Mouse (Mus musculus): ENCODE measurements around the gene Nkapd1. TPM values are rescaled to one million over a fixed set of nuclear protein-coding genes. Genes with fewer than 3 reads are reported as not detected.
"Not testable (repeated sequence)": the region's sequence is repeated elsewhere in the genome, so short reads cannot be mapped to it uniquely, and the experiment has no call there.

Gene Nkapd1
- total RNA-seq (2021): 10 to 100 TPM; 13.0 to 16.5 TPM

DNA sequence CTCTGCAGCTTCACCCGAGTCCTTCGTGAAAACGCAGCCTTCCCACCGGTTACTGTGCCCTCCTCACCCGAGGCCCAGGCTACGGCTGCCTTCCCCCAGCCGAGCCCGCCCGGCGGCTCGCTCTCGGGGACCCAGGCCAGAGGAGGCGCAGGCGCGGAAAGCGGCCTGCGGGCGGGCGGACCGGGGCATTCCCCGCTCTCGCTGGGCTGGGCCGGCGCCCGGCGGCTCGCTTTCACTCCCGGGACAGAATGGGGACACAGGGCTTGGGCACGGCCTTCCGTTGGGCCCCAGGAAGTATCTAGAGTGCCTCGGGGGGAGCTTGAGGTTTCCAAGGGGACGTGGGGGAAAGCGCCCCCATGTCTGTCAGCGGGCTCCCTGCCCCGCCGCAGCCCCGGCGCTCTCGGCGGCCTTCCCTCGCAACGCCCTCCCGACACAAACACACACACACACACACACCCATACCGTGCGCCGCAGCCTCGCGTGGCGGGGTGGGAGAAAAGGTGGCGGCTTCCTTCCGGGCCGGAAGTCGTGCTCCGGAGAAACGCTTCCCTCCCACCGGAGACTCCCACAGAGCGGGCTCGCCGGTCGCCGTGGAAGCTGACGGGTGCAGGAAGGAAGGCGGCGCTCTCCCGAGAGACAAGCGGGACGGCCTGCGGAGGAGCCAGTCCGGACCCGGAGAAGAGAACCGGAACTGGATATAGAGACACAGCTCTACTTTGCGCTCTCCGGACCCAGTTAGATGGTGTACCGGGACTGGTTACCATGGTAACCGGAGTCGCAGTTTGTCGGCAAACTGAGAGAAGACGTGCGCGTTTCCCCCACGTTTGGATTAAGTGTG is at the start of gene Nkapd1, which contains the start of gene Pih1d2:
TSS of gene Nkapd1 (minus strand) at position 699 of the 838 bp plus-strand sequence.
TSS of gene Pih1d2 (plus strand) at position 556 of the 838 bp plus-strand sequence.
- intact Hi-C loops (cut with DNase I): loop anchor here (2.0 to 5.0 kb wide), 4 partner anchors 14 to 460 kb away; partner anchors contain the start of genes Dlat, Fdxacb1, Layn and Sdhd

DNA sequence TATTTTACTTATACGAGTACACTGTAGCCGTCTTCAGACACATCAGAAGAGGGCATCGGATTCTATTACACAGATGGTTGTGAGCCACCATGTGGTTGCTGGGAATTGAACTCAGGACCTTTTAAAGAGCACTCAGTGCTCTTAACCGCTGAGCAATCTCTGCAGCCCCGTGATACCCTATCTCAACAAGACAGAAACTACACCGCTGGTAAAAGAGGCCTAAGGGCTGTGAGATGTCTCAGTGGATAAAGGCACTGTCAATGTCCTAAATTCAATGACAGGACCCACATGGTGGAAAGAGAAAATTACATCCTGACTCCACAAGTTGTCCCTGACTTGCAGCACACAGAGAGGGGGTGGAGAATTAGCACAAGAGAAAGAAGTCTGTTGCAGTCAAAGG is 49.2 kb upstream of the Nkapd1 start:
- no peak for DNase-seq
- intact Hi-C loops (cut with DNase I): loop anchor here (10.0 kb wide), 1 partner anchor 222 kb away; no protein-coding TSS in a partner anchor

More for the DNA sequence above, at the start of gene Nkapd1, which contains the start of gene Pih1d2:
- peak; percentile 89 to 91 for DNase-seq

DNA sequence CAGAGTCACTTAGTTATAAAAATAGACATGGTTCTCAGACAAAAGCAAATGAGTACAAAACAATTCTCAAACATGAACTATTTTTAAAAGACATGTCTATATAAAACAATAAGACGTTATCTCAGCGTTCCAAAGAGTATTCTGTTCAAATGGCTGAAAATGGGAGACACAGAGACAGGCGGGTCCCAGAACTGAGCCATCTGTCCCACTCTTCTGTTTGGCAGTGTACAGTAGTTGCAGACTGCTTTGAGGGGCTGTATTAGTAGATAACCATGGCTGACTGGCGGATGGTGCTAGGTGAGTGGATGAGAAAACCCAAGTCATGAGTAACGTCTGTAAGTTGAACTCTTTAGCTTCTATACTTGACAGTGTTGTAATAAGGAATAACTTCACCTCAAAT is 47.6 kb upstream of the Nkapd1 start:
- intact Hi-C loops (cut with DNase I): loop anchor here (10.0 kb wide), 1 partner anchor 220 kb away; no protein-coding TSS in a partner anchor
- no peak for DNase-seq

GRCm38 (mm10) chr9:50660431-50660830 is 43.2 kb upstream of the Nkapd1 start:
- intact Hi-C loops (cut with DNase I): loop anchor here (10.0 kb wide), 1 partner anchor 216 kb away; no protein-coding TSS in a partner anchor
- DNase-seq: peak; percentile 12 to 25

DNA sequence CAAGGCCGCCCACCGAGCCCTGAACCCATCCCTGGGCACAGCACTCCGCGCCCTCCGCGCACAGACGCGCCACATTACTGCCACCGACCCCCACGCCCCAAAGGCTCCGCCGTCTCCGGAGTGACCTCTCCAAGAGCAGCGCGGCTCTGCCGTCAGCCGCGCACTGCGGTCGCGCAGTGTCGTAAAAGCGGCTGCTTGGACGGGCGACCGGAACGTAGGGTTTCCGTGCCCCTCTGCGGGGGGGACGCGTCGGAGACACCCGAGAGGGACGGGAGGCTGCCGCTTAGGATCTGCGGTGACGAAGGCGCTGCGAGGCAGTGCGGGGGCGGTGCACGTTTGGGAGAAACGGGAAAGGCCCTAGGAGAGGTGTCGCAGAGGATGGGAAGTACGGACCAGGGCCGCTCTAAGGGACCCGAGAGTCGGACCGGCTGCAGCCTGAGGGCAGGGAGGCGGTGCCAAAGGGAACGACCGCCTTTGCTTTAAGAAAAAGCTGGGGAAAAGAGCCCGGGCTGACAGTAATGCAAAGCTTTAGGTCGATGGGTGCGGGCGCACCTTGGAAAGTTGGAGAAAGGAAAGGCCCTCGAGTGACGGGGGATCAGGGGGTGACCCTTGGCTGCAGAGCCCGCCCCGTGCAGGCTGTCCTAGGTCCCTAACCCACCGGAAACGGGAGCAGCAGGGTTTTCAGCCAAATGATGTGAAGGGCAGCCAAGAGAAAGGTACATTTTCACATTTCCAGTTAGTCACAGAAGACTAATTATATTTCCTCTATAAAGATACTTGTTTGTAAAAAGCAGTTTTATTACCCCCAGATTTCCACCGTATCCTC is 42.3 kb upstream of the Nkapd1 start, which contains the start of gene Dlat:
TSS of gene Dlat (minus strand) at position 389 of the 826 bp plus-strand sequence.
- DNase-seq: peak; percentile 85 to 91
- intact Hi-C loops (cut with DNase I): loop anchor here (2.0 to 10.0 kb wide), 4 partner anchors 43 to 215 kb away; partner anchors contain the start of genes Fdxacb1, Nkapd1, Pih1d2 and Sdhd

DNA sequence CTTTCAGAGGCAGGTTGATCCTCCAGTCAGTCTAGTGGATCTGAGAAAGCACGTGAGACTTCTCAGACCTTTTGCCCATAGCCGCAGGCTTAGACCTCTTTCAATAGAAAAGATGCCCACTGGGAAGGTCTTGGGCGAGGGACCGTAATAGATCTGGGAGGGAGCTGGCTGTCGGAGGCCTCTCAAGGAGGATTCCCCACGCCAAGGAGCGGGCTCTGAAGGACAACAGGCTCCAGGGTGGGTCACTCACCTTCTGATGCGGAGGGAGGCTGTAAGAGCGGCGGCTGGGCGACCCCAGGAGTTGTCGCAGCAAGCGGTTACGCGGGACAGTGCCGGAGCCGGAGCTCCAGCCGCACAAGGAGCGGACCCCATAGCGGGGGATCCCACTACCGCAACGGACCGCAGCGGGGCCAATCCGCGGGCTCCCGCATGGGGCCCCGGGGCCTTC is 41.7 kb upstream of the Nkapd1 start:
- intact Hi-C loops (cut with DNase I): loop anchor here (2.0 to 5.0 kb wide), 3 partner anchors 42 to 108 kb away; partner anchors contain the start of genes Fdxacb1, Nkapd1, Pih1d2 and Sdhd
- DNase-seq: no peak

- intact Hi-C loops (cut with DNase I): loop anchor here (2.0 to 5.0 kb wide), 3 partner anchors 42 to 109 kb away; partner anchors contain the start of genes Fdxacb1, Nkapd1, Pih1d2 and Sdhd
- DNase-seq: no peak
Observed at GRCm38 (mm10) chr9:50658391-50658790, 41.1 kb upstream of the Nkapd1 start.

- intact Hi-C loops (cut with DNase I): no loop called here
Observed at GRCm38 (mm10) chr9:50650503-50650902, 33.2 kb upstream of the Nkapd1 start.

GRCm38 (mm10) chr9:50646826-50647370 is 29.6 kb upstream of the Nkapd1 start:
- DNase-seq: no peak
- intact Hi-C loops (cut with DNase I): no loop called here

More at GRCm38 (mm10) chr9:50650503-50650902, 33.2 kb upstream of the Nkapd1 start:
- no peak for DNase-seq

- no peak for DNase-seq
- intact Hi-C loops (cut with DNase I): no loop called here
Observed at GRCm38 (mm10) chr9:50634270-50634669, 17.0 kb upstream of the Nkapd1 start.

- intact Hi-C loops (cut with DNase I): no loop called here
Observed at GRCm38 (mm10) chr9:50633059-50633458, 15.8 kb upstream of the Nkapd1 start.

DNA sequence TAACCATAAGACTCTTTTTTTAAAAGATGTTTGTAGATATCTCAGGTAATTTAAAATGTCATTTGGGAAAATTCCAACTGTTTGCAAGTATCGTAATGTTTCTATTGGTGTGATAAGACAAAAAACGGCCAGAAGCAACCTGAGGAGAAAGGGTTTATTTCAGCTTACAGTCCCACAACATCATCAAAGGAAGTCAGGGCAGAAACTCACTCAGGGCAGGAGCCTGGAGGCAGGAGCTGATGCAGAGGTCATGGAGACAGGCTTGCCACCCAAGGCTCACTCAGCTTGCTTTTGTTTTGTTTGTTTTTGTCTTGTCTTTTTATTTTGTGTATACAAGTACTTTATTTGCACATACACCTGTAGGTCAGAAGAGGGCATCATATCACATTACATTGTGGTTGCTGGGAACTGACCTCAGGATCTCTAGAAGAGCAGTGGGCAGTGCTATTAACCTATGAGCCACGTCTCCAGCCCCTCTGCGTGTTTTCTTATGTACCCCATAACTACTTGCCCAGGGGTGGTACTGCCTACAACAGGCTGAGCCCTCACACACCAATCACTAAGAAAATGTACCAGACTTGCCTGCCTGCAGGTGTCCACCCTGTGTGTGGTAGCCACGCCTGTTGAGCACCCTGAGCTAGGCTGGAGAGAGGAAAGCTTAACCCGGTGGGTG is 14.9 kb upstream of the Nkapd1 start:
- DNase-seq: no peak
- intact Hi-C loops (cut with DNase I): no loop called here

More at GRCm38 (mm10) chr9:50633059-50633458, 15.8 kb upstream of the Nkapd1 start:
- no peak for DNase-seq

- intact Hi-C loops (cut with DNase I); DNase-seq: not testable (repeated sequence)
Observed at GRCm38 (mm10) chr9:50630903-50631302, 13.6 kb upstream of the Nkapd1 start.

DNA sequence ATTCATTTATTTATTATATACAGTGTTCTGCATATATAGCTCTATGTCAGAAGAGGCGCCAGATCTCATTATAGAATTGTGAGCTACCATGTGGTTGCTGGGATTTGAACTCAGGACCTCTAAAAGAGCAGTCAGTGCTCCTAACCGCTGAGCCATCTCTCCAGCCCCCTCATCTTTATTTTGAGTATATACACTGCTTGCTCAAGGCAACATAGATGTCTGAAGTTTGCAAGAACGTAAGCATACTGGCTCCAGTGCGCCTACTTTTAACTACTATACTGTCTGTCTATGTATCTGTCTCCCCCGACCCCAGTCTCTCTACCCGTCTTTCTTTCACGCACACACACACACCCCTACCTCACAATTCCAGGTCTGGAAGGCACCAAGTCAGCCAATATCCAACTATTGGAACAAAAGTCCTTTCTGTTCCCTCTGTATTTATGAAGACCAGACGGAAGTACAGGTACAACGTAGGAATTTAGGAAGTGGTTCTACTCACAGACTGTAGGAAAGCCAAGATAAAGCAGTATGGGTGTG is 598 bp upstream of the Nkapd1 start:
- intact Hi-C loops (cut with DNase I): loop anchor here (2.0 to 5.0 kb wide), 4 partner anchors 15 to 459 kb away; partner anchors contain the start of genes Dlat, Fdxacb1, Layn and Sdhd
- no peak for DNase-seq

- no peak for DNase-seq
- intact Hi-C loops (cut with DNase I): loop anchor here (2.0 to 5.0 kb wide), 4 partner anchors 13 to 461 kb away; partner anchors contain the start of genes Dlat, Fdxacb1, Layn and Sdhd
Observed at GRCm38 (mm10) chr9:50616161-50616560, 1.1 kb downstream of the Nkapd1 start.

DNA sequence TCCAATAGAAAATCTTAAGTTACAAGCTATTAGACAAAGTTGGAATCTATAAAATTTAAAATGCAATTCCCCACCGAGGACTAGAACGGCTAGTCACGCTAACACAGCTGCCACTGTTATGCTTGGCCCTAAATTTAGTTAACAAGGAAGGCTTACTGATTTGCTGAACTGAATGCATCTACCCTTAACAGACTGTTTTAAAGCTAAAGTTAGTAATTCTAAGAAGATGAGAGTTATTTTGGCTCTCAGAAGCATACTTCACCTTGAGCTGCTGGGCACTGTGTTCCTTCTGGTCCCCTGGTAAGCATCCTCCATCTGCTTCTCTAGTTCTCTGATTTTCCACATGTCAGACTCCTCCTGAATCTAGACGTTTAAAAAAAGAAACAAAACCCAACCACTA is 5.1 kb downstream of the Nkapd1 start:
- DNase-seq: no peak
- intact Hi-C loops (cut with DNase I): no loop called here

GRCm38 (mm10) chr9:50604338-50604737 is 12.9 kb downstream of the Nkapd1 start:
- intact Hi-C loops (cut with DNase I): loop anchor here (5.0 kb wide), 2 partner anchors 53 to 142 kb away; partner anchors contain the start of gene Dlat
- no peak for DNase-seq

GRCm38 (mm10) chr9:50603998-50604324 is 13.3 kb downstream of the Nkapd1 start:
- intact Hi-C loops (cut with DNase I): loop anchor here (2.0 to 5.0 kb wide), 3 partner anchors 13 to 142 kb away; partner anchors contain the start of genes Dlat, Nkapd1 and Pih1d2
- no peak for DNase-seq

Data from heart, postnatal 36 days (tissue).